Mouse (Mus musculus) spleen, postnatal 10 days (tissue): ENCODE results near the gene Trex1.

Experiments
- DNase-seq, 2 experiments: peaks; one replicate each; pipeline ENCODE4 v3.0.0; 2021 to 2022; ENCODE audit warnings: low spot score in 2 of 2

The Trex1 gene

GRCm38 (mm10) chr9:109087987-109088386 lies 28.5 kb upstream of the Trex1 start:
- peak in 1 of 2 experiments; percentile 44 for DNase-seq

GRCm38 (mm10) chr9:109084922-109085321 lies 25.4 kb upstream of the Trex1 start:
- DNase-seq = no peak

GRCm38 (mm10) chr9:109082124-109082800 lies 22.7 kb upstream of the Trex1 start, which contains the start of the genes Ccdc51 and Tma7:
Ccdc51 (plus strand) TSS chr9:109082493.
Tma7 (minus strand) TSS chr9:109082587.
- peak; percentile 75 to 87 for DNase-seq

GRCm38 (mm10) chr9:109081749-109082123 lies 22.2 kb upstream of the Trex1 start:
- DNase-seq = no peak

GRCm38 (mm10) chr9:109080516-109080915 lies 21.0 kb upstream of the Trex1 start:
- DNase-seq = no peak

GRCm38 (mm10) chr9:109073661-109074573 lies 14.4 kb upstream of the Trex1 start, which contains the start of gene Atrip:
Atrip (minus strand) TSS chr9:109074124.
- peak; percentile 81 to 94 for DNase-seq

- DNase-seq = no peak
Measured at GRCm38 (mm10) chr9:109068095-109068735, 8.7 kb upstream of the Trex1 start.

- DNase-seq = peak in 1 of 2 experiments; percentile 10
Measured at GRCm38 (mm10) chr9:109060898-109061295, 1.4 kb upstream of the Trex1 start.

- peak in 1 of 2 experiments; percentile 25 for DNase-seq
Measured at GRCm38 (mm10) chr9:109060184-109060897, 807 bp upstream of the Trex1 start.

GRCm38 (mm10) chr9:109058006-109058765 lies 1.3 kb downstream of the Trex1 start:
- no peak for DNase-seq

GRCm38 (mm10) chr9:109057543-109057942 lies 2.0 kb downstream of the Trex1 start:
- peak; percentile 8 to 23 for DNase-seq

- peak; percentile 9 to 14 for DNase-seq
Measured at GRCm38 (mm10) chr9:109056916-109057315, 2.6 kb downstream of the Trex1 start.

- peak; percentile 7 to 18 for DNase-seq
Measured at GRCm38 (mm10) chr9:109056081-109056690, 3.3 kb downstream of the Trex1 start.

GRCm38 (mm10) chr9:109055271-109056030 lies 4.1 kb downstream of the Trex1 start:
- DNase-seq = peak; percentile 13 to 16

- DNase-seq = peak; percentile 43 to 56
Measured at GRCm38 (mm10) chr9:109054712-109055111, 4.8 kb downstream of the Trex1 start.

GRCm38 (mm10) chr9:109053851-109054250 lies 5.7 kb downstream of the Trex1 start:
- peak; percentile 6 to 11 for DNase-seq

GRCm38 (mm10) chr9:109053366-109053765 lies 6.2 kb downstream of the Trex1 start:
- DNase-seq = peak in 1 of 2 experiments; percentile 10

- DNase-seq = peak in 1 of 2 experiments; percentile 13
Measured at GRCm38 (mm10) chr9:109052490-109053260, 6.9 kb downstream of the Trex1 start.
